Comparison of ENCODE assay signal across 8 mouse cellular contexts in the genomic region with DNA sequence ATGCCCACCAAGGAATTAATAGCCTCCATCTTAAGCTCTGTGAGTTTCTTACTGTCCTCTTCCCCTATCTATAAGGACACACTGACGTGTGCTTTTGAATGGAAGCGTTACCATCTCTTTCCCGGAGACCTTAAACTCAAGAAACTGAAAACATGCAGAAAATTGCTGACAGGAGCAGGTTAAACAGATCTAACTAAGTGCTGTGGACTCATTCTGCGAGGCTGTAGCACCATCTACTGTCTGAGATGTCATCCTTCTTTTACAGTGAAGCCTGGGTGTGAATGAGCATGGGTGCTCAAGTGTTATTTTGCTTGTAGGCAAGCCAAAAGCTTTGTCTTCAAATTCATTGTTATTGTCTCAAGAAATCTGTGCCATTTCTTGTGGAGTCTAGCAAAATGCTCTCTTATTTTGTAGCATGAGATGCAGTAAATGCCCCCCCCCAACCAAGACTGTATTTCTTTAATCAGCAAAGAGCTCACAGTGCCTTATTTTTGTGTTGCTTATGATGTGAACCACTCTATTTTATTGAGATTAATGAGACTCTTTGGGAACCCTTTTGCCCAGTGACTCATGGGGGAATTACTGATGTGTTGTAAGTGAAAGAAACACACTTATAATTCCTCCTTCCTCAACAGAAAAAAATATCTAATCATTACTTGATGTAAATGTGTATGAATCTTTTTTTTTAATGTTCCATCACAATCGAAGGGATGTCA.
DNase-seq lines count a peak whose midpoint lies in the region; ATAC-seq and TF ChIP-seq lines count a peak whose summit lies in the region.

No protein-coding gene starts in this region.

- TF ChIP-seq EP300 in heart, postnatal 0 days (IDR thresholded peaks at IDR 0.05; ENCODE audit: low read depth): no peak

- H3K27ac ChIP-seq in liver, embryonic 12.5 days: no peak overlapping the region
- no peak overlapping the region for H3K27ac ChIP-seq in heart, postnatal 0 days (ENCODE audit: low read depth)
- H3K27ac ChIP-seq in stomach, embryonic 14.5 days (ENCODE audit: low read length): no peak overlapping the region

- H3K9me3 ChIP-seq in liver, embryonic 12.5 days (replicated peaks): no peaks in the 10 kb centered on the region
- H3K9me3 ChIP-seq in heart, postnatal 0 days (replicated peaks; ENCODE audit: control insufficient read depth, low read length): no peaks in the 10 kb centered on the region
- no peaks in the 10 kb centered on the region for H3K9me3 ChIP-seq in stomach, embryonic 14.5 days (ENCODE audit: control insufficient read depth, low read depth, low read length)

- no peaks in the 10 kb centered on the region for H3K36me3 ChIP-seq in liver, embryonic 12.5 days
- H3K36me3 ChIP-seq in heart, postnatal 0 days (replicated peaks; ENCODE audit: control insufficient read depth, insufficient read depth, low read length): no peaks in the 10 kb centered on the region
- H3K36me3 ChIP-seq in stomach, embryonic 14.5 days (ENCODE audit: control insufficient read depth, insufficient read depth, low read length): no peaks in the 10 kb centered on the region

- no peak overlapping the region for H3K4me2 ChIP-seq in liver, embryonic 12.5 days
- no peak overlapping the region for H3K4me2 ChIP-seq in heart, postnatal 0 days (ENCODE audit: low read depth, low read length)
- H3K4me2 ChIP-seq in stomach, embryonic 14.5 days (replicated peaks; ENCODE audit: low read depth, low read length): no peak overlapping the region

- H3K9ac ChIP-seq in liver, embryonic 12.5 days: no peak overlapping the region
- no peak overlapping the region for H3K9ac ChIP-seq in heart, postnatal 0 days (replicated peaks; ENCODE audit: low read depth, low read length)
- H3K9ac ChIP-seq in stomach, embryonic 14.5 days (replicated peaks; ENCODE audit: low read depth, low read length): no peak overlapping the region

- no peak overlapping the region for H3K4me3 ChIP-seq in liver, embryonic 12.5 days
- no peak overlapping the region for H3K4me3 ChIP-seq in heart, postnatal 0 days (ENCODE audit: low read depth, low read length)
- H3K4me3 ChIP-seq in stomach, embryonic 14.5 days (ENCODE audit: low read depth, low read length): no peak overlapping the region

- WGBS in liver, embryonic 12.5 days (ENCODE audit: insufficient replicate concordance): 35% methylated on average over 5 of the region's 5 CpGs
- 24% methylated on average over 5 of the region's 5 CpGs for WGBS in heart, postnatal 0 days
- WGBS in stomach, embryonic 14.5 days: 28% methylated on average over 5 of the region's 5 CpGs

- H3K4me1 ChIP-seq in liver, embryonic 12.5 days: no peaks in the 10 kb centered on the region
- no peaks in the 10 kb centered on the region for H3K4me1 ChIP-seq in heart, postnatal 0 days (ENCODE audit: control insufficient read depth, insufficient read depth)
- no peaks in the 10 kb centered on the region for H3K4me1 ChIP-seq in stomach, embryonic 14.5 days (ENCODE audit: control insufficient read depth, insufficient read depth, low read length)

- TF ChIP-seq CTCF in heart, postnatal 0 days (IDR thresholded peaks at IDR 0.05; ENCODE audit: low read depth): peak; percentile 69

- peak; percentile 4 for DNase-seq in liver
- peak; percentile 79 to 83 for DNase-seq in cerebellum, postnatal 14 days
- peak; percentile 46 for DNase-seq in heart, postnatal 0 days (ENCODE audit: low spot score)
- peak; percentile 64 for DNase-seq in layer of hippocampus, adult 11-12 months (ENCODE audit: low spot score)
- DNase-seq in lung, postnatal 14 days: peak; percentile 24
- no peak for DNase-seq in thymus, postnatal 10 days (ENCODE audit: low spot score in 2 of 2)

- ATAC-seq in liver, embryonic 12.5 days: no peak
- no peak for ATAC-seq in heart, postnatal 0 days (ENCODE audit: insufficient read depth, low read depth)
- 0 out of 2 replicates have a peak, but pooled peaks have one; percentile 80 for ATAC-seq in stomach, embryonic 14.5 days (ENCODE audit: insufficient number of reproducible peaks, insufficient read depth, low FRiP score, low read depth)

- H3K27me3 ChIP-seq in liver, embryonic 12.5 days (replicated peaks): no peaks in the 10 kb centered on the region
- H3K27me3 ChIP-seq in heart, postnatal 0 days (ENCODE audit: control insufficient read depth, insufficient read depth, low read length): no peaks in the 10 kb centered on the region
- no peaks in the 10 kb centered on the region for H3K27me3 ChIP-seq in stomach, embryonic 14.5 days (ENCODE audit: control insufficient read depth, insufficient read depth, low read length)

Comparison
In these comparisons a context has a peak if more than half of its experiments do, and no peak if none do; other contexts are left out.
1. DNase-seq: peak in liver (single experiment), cerebellum, postnatal 14 days (2 of 2), heart, postnatal 0 days (single experiment), layer of hippocampus, adult 11-12 months (single experiment) and lung, postnatal 14 days (single experiment); none in thymus, postnatal 10 days (0 of 2).